Mouse (Mus musculus) thymus, adult 2 months (tissue): ENCODE measurements around the gene Faap20.

Source experiments
- CTCF ChIP-seq: fragments of 200-500 bp; IDR thresholded peaks from 2 replicates; pipeline ENCODE4 v1.5.1; 2012; ENCODE audit warnings: mild to moderate bottlenecking, control low read depth, low read length, moderate library complexity, borderline replicate concordance; ENCODE audit not compliant: control insufficient read depth, poor library complexity, insufficient read depth; ENCODE audit errors: extremely low read depth
- POLR2A ChIP-seq: fragments of 200-500 bp; IDR thresholded peaks from 2 replicates; pipeline ENCODE4 v1.6.1; 2012; ENCODE audit warnings: mild to moderate bottlenecking, low read length, control low read depth, moderate library complexity; ENCODE audit not compliant: control insufficient read depth, poor library complexity, insufficient read depth; ENCODE audit errors: extremely low read depth

DNA sequence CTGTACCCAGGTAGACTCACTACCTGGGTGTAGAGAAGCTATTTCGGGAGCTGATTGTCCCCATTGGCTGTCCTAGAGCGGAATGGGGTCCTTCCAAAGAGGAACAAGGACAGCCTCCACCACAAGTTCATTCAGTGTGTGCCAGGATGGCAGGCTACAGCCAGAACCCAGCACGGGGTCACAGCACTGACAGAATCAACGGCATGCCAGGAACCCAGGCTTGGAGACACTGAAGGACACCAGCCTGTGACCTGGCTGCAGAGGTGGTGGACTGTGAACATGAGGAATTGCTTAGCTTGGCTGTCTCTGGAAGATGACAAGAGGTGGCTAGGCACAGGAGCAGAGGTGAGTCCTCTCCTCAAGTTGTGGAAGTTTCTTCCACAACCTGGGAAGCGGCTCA lies 7.3 kb upstream of the Faap20 start:
- TF ChIP-seq CTCF, result no peak
- TF ChIP-seq POLR2A, result no peak
